Mouse (Mus musculus) mesoderm, embryonic 11.5 days (tissue): ENCODE results near the gene Vmn2r3.
"Not testable (repeated sequence)": the region's sequence is repeated elsewhere in the genome, so short reads cannot be mapped to it uniquely, and the experiment has no call there.

ENCODE experiments used
- DNase-seq: peaks from one replicate; pipeline ENCODE4 v3.0.0-alpha.2; 2012; ENCODE audit warnings: low read depth, low spot score

Vmn2r3 gene

GRCm38 (mm10) chr3:64289609-64290008 is at the start of gene Vmn2r3:
Vmn2r3 (minus strand) TSS chr3:64289709.
- no peak for DNase-seq

- DNase-seq = no peak
Observed at GRCm38 (mm10) chr3:64332548-64332947, 43.0 kb upstream of the Vmn2r3 start.

DNA sequence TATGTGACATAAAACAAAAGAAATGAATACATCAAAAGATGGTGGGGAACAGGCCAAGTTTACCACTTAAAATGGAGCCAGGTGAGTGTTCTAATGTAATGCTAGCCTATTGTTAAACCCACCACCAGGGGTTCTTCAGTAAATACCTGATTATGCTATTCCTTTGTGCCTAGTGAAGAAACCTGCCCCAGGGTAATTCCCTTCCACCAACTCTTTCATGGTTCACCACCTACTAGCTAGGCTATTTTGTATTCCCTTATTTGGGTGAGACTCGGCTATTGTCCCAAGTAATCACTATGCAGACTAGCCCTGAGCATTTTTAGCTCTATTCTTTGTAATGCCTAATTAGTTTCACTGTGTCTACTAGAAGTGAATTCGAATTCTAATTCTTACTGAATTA is 32.3 kb upstream of the Vmn2r3 start:
- no peak for DNase-seq

- DNase-seq = no peak
Observed at GRCm38 (mm10) chr3:64306799-64307198, 17.3 kb upstream of the Vmn2r3 start.

GRCm38 (mm10) chr3:64265762-64266112 is 23.8 kb downstream of the Vmn2r3 start:
- no peak for DNase-seq

- not testable (repeated sequence) for DNase-seq
Observed at GRCm38 (mm10) chr3:64265056-64265761, 24.3 kb downstream of the Vmn2r3 start.

DNA sequence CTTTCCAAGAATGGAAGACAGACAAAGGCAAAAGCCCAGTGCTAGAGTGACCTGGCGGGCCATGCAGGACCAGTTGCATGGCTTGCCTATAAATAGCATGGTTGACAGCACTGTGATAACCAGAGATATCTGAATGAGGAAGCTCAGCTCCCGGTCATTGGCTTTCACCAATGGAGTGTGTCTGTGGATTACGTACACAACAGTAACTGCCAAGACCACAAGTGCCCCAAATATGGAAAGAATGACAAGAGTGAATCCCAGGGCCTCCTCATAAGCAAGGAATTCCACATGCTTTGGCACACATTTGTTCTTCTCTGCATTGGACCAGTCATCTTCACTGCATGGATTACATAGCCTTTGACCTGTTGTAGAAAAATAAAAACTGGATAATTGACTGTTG is 29.9 kb downstream of the Vmn2r3 start:
- DNase-seq = no peak

DNA sequence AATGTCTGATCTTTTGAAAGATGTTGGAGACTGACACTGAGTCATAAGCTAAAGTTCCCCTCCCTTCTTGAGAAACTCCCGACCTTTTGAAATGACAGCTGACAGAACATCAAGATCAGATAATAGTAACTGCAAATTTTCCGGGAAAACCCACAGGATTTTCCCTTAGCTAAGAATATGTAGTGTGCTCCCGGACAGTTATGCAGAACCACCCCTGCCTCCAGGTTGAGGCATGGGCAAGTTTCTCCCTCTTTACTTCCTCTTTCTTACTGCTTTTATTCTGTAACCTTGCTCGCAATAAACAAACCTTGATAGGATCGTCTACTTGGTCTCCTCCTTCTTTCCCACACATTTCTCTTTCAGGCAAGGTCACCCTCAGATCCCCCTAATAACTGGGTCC is 37.9 kb downstream of the Vmn2r3 start:
- no peak for DNase-seq

DNA sequence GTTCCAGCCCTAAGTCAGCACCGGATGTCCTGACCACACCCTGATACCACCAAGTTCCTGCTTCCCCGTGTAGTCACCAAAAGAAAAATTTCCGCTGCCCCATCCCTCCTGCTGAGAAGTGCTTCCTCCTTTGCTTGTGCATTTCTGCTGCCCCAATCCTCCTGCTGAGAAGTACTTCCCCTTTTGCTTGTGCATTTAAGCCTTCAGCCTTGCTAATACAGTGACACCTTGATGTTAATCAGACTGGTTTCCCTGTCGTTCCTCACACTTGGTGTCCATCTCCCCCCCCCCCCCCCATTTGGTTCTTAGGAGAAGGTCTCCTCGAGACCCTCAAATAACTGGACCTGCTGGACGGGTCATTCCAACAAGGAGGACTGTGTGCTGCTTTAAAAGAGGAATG is 39.0 kb downstream of the Vmn2r3 start:
- not testable (repeated sequence) for DNase-seq

GRCm38 (mm10) chr3:64235459-64235858 is 54.0 kb downstream of the Vmn2r3 start:
- DNase-seq = not testable (repeated sequence)

DNA sequence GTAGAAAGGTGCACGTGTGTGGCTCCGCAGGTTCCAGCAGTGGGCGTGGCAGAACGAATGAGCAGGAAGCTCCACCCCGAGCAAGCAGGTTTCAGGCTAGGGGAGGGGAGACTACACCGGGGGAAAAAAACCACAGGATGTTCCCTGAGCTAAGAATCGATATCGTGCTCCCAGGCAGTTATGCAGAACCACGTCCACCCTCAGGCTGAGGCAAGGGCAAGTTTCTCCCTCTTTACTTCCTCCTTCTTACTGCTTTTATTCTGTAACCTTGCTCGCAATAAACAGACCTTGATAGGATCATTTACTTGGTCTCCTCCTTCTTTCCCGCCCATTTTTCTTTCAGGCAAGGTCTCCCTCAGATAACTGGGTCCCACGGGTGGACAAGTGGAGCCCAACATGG is 55.9 kb downstream of the Vmn2r3 start:
- DNase-seq = not testable (repeated sequence)

GRCm38 (mm10) chr3:64227243-64227642 is 62.3 kb downstream of the Vmn2r3 start:
- no peak for DNase-seq
